Mouse (Mus musculus) forebrain, embryonic 11.5 days (tissue): ENCODE measurements at regions not wholly inside any gene's neighbourhood (a gene's known extent, or its start where the extent isn't known, plus 50 kb on each side); places are given as distances from the start of the nearest gene placed in this dataset.

ENCODE experiments used
- ATAC-seq: fragments of 200-750 bp; cut with Nextera tagmentation; replicated peaks from 2 replicates; pipeline ENCODE4 v1.8.0; 2017; ENCODE audit warnings: moderate TSS enrichment; ENCODE audit not compliant: low FRiP score
- DNase-seq: peaks from one replicate; pipeline ENCODE4 v3.0.0-alpha.2; 2017; ENCODE audit warnings: low spot score
- H3K27ac ChIP-seq: fragments of 300-500 bp; sonication (generic); 2 replicates; pipeline ENCODE4 v1.5.1; 2014; ENCODE audit warnings: low read depth, low read length
- H3K27me3 ChIP-seq: fragments of 300-500 bp; sonication (generic); 2 replicates; pipeline ENCODE4 v1.6.1; 2014; ENCODE audit warnings: mild to moderate bottlenecking, low read length, mixed read lengths; ENCODE audit not compliant: control insufficient read depth, insufficient read depth
- H3K36me3 ChIP-seq: fragments of 300-500 bp; sonication (generic); 2 replicates; pipeline ENCODE4 v1.6.1; 2014; ENCODE audit warnings: mild to moderate bottlenecking, low read length, moderate library complexity, mixed read lengths; ENCODE audit not compliant: control insufficient read depth, insufficient read depth
- H3K4me1 ChIP-seq: fragments of 300-500 bp; sonication (generic); replicated peaks from 2 replicates; pipeline ENCODE4 v1.6.1; 2014; ENCODE audit warnings: low read length, mixed read lengths; ENCODE audit not compliant: control insufficient read depth, insufficient read depth
- H3K4me2 ChIP-seq: fragments of 300-500 bp; sonication (generic); 2 replicates; pipeline ENCODE4 v1.6.1; 2014; ENCODE audit warnings: low read depth, mild to moderate bottlenecking, low read length, moderate library complexity, mixed read lengths; ENCODE audit not compliant: severe bottlenecking
- H3K4me3 ChIP-seq: fragments of 300-500 bp; sonication (generic); 2 replicates; pipeline ENCODE4 v1.5.1; 2014; ENCODE audit warnings: low read depth, low read length
- H3K9ac ChIP-seq: fragments of 300-500 bp; sonication (generic); 2 replicates; pipeline ENCODE4 v1.6.1; 2014; ENCODE audit warnings: low read length
- H3K9me3 ChIP-seq: fragments of 300-500 bp; sonication (generic); 2 replicates; pipeline ENCODE4 v1.6.1; 2016; ENCODE audit warnings: low read length, mixed read lengths; ENCODE audit not compliant: control insufficient read depth
- WGBS: fragments of 180-500 bp; shearing (Covaris S2); extraction: QIAGEN DNeasy Blood & Tissue Kit; methylation state at CpG from one replicate; pipeline ENCODE4 v1.1.7; 2014; 5-methylcytosine and 5-hydroxymethylcytosine counted together

DNA sequence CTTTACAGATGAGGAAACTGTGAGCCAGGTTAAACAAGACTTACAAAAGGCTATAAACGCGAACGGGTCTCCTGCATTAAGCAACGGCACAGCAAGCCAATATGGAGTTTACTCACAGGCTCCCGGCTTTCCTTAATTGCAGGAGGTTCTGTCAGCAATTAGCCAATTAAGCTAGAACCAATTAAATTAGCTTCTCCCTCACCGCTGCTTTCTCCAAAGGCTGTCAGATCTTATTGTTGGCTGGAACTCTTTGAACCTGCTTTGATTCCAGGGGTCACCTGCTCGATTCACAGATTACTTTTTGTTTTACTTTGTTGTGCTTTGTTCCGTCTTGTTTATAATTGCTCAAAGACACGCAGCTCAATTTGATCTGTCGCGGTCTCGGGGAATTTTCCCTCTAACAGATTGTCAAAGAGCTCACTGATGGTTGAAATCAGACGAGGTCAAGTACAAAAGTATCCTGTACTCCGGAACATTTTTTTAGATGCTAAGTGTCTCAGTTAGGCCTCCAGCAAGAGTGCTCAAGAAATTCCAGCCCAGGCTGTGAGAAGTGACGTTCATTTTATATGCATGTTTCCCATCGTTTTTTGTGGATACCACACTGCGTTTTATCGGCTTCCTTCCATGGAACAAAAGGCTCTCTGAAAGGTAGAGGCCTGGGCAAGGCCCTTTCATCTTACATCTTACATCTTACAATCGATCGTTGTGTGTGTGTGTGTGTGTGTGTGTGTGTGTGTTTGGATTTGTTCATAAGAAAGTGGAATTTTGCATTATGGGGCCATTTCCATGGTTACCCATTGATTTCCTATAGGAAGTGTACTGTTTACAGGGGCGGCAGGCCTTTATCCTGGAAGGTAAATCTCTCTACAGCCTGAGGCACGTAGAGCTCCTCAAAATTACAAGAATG is 181.9 kb downstream of the Lrrn1 start:
- no peaks in the 10 kb centered on the region for H3K9me3 ChIP-seq
- no peaks in the 10 kb centered on the region for H3K36me3 ChIP-seq
- H3K27ac ChIP-seq, result peak overlapping the region; percentile 77
- H3K4me3 ChIP-seq, result no peak overlapping the region
- WGBS, result 7% methylated on average over 22 of the region's 22 CpGs
- H3K27me3 ChIP-seq, result no peaks in the 10 kb centered on the region
- no peak overlapping the region; the same call in 1 of the 2 replicates for H3K9ac ChIP-seq
- peak; percentile 72 for DNase-seq
- H3K4me1 ChIP-seq, result peaks cover 3% of the 10 kb centered on the region; the same call in 1 of the 2 replicates
- ATAC-seq, result peak; percentile 72
- peak overlapping the region; percentile 32 for H3K4me2 ChIP-seq

DNA sequence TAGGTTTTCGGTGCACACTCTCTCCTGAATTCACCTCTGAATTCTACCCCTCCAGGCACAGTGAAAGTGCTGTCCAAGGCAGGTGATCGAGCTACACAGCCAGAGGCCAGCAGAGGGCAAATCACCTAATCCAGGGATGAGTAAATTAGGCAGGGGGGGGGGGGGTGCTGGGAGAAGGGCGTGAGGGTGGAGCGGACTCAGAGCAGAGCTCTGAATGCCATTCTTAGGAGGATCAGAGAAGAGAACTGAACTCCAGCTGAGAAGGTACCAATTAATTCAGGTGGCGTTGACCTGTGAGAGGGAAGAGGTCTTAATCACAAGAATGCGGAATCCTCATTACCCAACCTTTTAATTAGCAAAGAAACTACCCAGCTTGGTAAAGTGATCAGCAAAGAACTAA is 183.5 kb downstream of the Lrrn1 start:
- peak; percentile 61 for ATAC-seq
- Histone ChIP-seq H3K4me1 (peaks cover 3% of the 10 kb centered on the region; the same call in 1 of the 2 replicates), H3K4me3 (no peak overlapping the region), H3K9me3 (no peaks in the 10 kb centered on the region), H3K27me3 (no peaks in the 10 kb centered on the region), H3K9ac (no peak overlapping the region), H3K27ac (peak overlapping the region; percentile 77), H3K36me3 (no peaks in the 10 kb centered on the region), H3K4me2 (0 out of 2 replicates have a peak overlapping the region, but pooled peaks have one; percentile 8)
- WGBS, result 6% methylated on average over 6 of the region's 6 CpGs
- peak; percentile 81 for DNase-seq

GRCm38 (mm10) chr6:107717194-107717593 is 187.6 kb downstream of the Lrrn1 start:
- Histone ChIP-seq H3K9ac (no peak overlapping the region), H3K9me3 (no peaks in the 10 kb centered on the region), H3K4me3 (no peak overlapping the region), H3K4me1 (peaks cover 3% of the 10 kb centered on the region; the same call in 1 of the 2 replicates), H3K36me3 (no peaks in the 10 kb centered on the region), H3K27ac (no peak overlapping the region), H3K4me2 (no peak overlapping the region), H3K27me3 (no peaks in the 10 kb centered on the region)
- DNase-seq, result no peak
- WGBS, result 88% methylated on average over 2 of the region's 2 CpGs
- ATAC-seq, result no peak

- Histone ChIP-seq H3K4me1 (no peaks in the 10 kb centered on the region), H3K4me3 (no peak overlapping the region), H3K4me2 (no peak overlapping the region), H3K9ac (no peak overlapping the region), H3K27ac (no peak overlapping the region), H3K36me3 (no peaks in the 10 kb centered on the region), H3K9me3 (no peaks in the 10 kb centered on the region), H3K27me3 (no peaks in the 10 kb centered on the region)
- no peak for DNase-seq
- no peak for ATAC-seq
- 90% methylated on average over 4 of the region's 4 CpGs for WGBS
Measured at GRCm38 (mm10) chr6:107730294-107730693, 200.7 kb downstream of the Lrrn1 start.

GRCm38 (mm10) chr6:107734773-107735172 is 205.2 kb downstream of the Lrrn1 start:
- DNase-seq (no peak), ATAC-seq (no peak)
- no peaks in the 10 kb centered on the region for H3K36me3 ChIP-seq
- H3K9ac ChIP-seq, result no peak overlapping the region
- no peaks in the 10 kb centered on the region for H3K9me3 ChIP-seq
- no peaks in the 10 kb centered on the region for H3K27me3 ChIP-seq
- H3K4me1 ChIP-seq, result no peaks in the 10 kb centered on the region
- no peak overlapping the region for H3K27ac ChIP-seq
- 98% methylated on average over 1 of the region's 1 CpGs for WGBS
- H3K4me2 ChIP-seq, result no peak overlapping the region
- no peak overlapping the region for H3K4me3 ChIP-seq

DNA sequence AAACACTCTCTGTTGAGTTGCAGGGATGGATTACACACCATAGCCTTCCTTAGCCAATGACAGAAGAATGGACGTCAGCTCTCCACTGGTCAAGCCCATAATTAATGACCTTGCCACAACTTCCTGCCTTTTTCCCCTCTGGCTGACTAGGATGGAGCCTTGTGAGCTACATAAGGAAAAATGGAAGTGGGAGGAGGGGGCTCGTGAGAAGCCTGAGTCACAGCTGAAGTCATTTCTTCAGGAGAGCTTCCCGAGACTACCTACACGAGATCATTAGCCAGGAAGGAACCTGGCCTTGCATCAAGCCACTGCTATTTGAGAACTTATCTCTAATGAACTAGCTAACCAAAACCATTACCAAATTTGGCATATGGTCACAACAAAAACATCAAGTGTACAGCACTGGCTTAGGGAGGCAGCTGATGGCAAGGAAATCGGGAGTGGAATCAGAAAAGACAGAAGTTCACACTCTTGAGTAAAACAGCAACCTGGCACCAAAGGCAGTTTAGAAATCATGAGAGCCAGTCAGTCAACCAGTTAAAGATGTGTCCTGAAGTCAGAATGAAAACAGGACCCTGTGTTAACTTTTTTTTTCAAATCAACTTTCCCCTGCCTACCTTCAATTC is 219.7 kb downstream of the Lrrn1 start:
- no peaks in the 10 kb centered on the region for H3K27me3 ChIP-seq
- no peak overlapping the region for H3K27ac ChIP-seq
- no peaks in the 10 kb centered on the region for H3K4me1 ChIP-seq
- WGBS, result 88% methylated on average over 5 of the region's 5 CpGs
- no peak overlapping the region for H3K4me2 ChIP-seq
- no peak for ATAC-seq
- H3K9ac ChIP-seq, result no peak overlapping the region
- no peak for DNase-seq
- H3K9me3 ChIP-seq, result no peaks in the 10 kb centered on the region
- no peaks in the 10 kb centered on the region for H3K36me3 ChIP-seq
- H3K4me3 ChIP-seq, result no peak overlapping the region

DNA sequence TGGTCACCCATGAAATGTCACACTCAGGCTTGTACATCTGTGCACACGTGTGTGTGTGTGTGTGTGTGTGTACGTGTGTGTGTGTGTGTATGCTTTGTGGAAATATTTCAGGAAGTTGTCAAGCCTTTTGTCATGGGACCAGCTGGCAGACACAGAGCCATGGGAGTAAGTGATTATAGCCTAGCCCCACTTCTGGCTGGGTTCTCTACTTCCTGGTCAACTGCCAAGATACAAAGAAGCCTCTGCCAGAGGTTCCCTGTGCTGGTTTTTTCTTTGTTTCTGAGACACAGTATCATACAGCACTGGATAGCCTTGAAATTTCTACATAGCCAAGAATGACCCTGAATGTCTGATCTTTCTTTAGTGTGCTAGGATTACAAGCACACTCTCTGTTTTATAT is 220.2 kb downstream of the Lrrn1 start:
- WGBS, result 77% methylated on average over 2 of the region's 2 CpGs
- H3K4me1 ChIP-seq, result no peaks in the 10 kb centered on the region
- ATAC-seq (no peak), DNase-seq (no peak)
- no peaks in the 10 kb centered on the region for H3K36me3 ChIP-seq
- H3K27me3 ChIP-seq, result no peaks in the 10 kb centered on the region
- H3K9me3 ChIP-seq, result no peaks in the 10 kb centered on the region
- H3K27ac ChIP-seq, result no peak overlapping the region
- H3K4me2 ChIP-seq, result no peak overlapping the region
- H3K4me3 ChIP-seq, result no peak overlapping the region
- H3K9ac ChIP-seq, result no peak overlapping the region

DNA sequence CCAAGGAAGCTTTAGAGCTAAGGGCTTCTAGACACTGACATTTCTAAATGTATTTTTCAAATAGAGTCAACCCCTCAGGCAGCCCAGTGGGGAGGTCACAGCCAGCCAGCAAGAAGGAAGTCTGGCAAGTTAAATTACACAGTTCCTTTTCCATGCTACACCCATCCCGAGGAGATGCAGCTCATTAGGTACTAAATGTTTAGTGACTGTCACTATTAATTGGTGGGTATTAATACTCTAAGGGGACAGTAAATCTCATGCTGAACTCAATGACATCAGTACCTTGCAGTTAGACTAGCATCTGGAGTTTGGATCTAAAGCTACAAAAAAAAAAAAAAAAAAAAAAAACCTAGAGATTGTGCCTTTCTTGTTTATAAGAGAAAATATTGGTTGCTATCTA is 222.6 kb downstream of the Lrrn1 start:
- H3K4me3 ChIP-seq, result no peak overlapping the region
- 75% methylated on average over 1 of the region's 1 CpGs for WGBS
- no peak for DNase-seq
- H3K9me3 ChIP-seq, result no peaks in the 10 kb centered on the region
- H3K27ac ChIP-seq, result no peak overlapping the region
- H3K4me1 ChIP-seq, result no peaks in the 10 kb centered on the region
- no peak for ATAC-seq
- H3K9ac ChIP-seq, result no peak overlapping the region
- H3K27me3 ChIP-seq, result no peaks in the 10 kb centered on the region
- no peaks in the 10 kb centered on the region for H3K36me3 ChIP-seq
- H3K4me2 ChIP-seq, result no peak overlapping the region
